Mouse (Mus musculus) spleen, adult 2 months (tissue): Measurements from ENCODE around the gene Morc2b.

Experiments
- CTCF ChIP-seq: fragments of 200-500 bp; IDR thresholded peaks from 2 replicates; pipeline ENCODE4 v1.5.1; 2011; ENCODE audit warnings: mild to moderate bottlenecking, inconsistent platforms; ENCODE audit not compliant: insufficient read depth, insufficient read length, insufficient replicate concordance; ENCODE audit errors: extremely low read depth
- POLR2A ChIP-seq: fragments of 200-500 bp; IDR thresholded peaks from 2 replicates; pipeline ENCODE4 v1.6.1; 2011; ENCODE audit warnings: low read depth, low read length, inconsistent platforms

DNA sequence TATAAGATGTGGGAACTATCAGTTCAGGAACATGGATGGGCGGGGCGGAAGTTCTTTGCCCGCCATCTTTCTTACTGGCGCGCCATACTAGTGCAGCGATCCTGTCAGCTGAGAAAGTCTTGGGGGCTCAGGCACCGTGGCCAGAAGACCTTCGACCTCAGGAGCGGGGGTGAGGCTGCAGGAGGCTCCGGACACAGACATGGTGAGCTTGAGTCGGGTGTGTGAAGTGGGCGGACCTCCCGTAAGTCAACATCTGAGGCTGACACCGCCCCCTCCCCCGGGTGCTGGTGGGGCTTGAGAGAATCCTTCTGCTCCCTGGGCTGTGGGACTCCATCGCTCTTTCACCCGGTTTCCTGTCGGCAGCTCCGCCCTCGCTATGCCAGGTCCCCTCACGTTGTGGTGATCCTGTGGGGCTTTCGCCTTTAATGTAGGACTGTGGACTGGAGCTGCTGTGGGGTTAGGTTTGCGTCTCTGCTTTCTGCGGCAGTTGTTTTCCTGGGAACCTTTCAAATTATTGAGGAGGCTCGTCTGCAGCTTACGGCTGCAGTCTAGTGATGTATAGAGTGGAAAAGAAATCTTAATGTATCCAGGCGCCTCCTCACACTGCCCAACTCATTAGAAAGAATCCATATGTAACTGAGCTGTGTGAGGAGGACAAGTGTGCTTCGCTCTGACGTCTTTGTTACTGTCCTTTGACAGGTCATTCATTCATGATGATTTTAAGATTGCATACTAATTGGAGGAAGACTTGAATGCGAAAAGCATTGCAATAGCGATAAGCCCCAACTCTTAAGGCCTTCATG, 46.9 kb downstream of the Morc2b start:
- no peak for TF ChIP-seq POLR2A
- no peak for TF ChIP-seq CTCF
